Mouse (Mus musculus) G1E (cell line): ENCODE results near the gene Zfp60. TPM values are rescaled to one million over a fixed set of nuclear protein-coding genes. Genes with fewer than 3 reads are reported as not detected.

Experiments
- ATAC-seq: 2 replicates; pipeline ENCODE4 v1.8.0; 2016; ENCODE audit warnings: mild to moderate bottlenecking; ENCODE audit not compliant: insufficient number of reproducible peaks, poor library complexity, low FRiP score, severe bottlenecking; ENCODE audit errors: extremely low read depth
- DNase-seq: peaks from one replicate; pipeline ENCODE4 v3.0.0; 2012; ENCODE audit warnings: low spot score
- H3K27me3 ChIP-seq: 2 replicates; pipeline ENCODE4 v1.6.1; 2012; ENCODE audit warnings: mild to moderate bottlenecking, low read length, inconsistent platforms; ENCODE audit not compliant: insufficient read depth
- H3K36me3 ChIP-seq: replicated peaks from 2 replicates; pipeline ENCODE3; 2012; ENCODE audit warnings: mild to moderate bottlenecking, inconsistent platforms
- H3K4me1 ChIP-seq: 2 replicates; pipeline ENCODE4 v1.6.1; 2012; ENCODE audit warnings: low read depth, low read length, inconsistent platforms, mixed read lengths; ENCODE audit not compliant: insufficient read depth
- H3K4me3 ChIP-seq: 2 replicates; pipeline ENCODE4 v1.5.1; 2012; ENCODE audit warnings: low read depth, mild to moderate bottlenecking, inconsistent platforms, low read length, moderate library complexity, mixed read lengths
- H3K9me3 ChIP-seq: replicated peaks from 2 replicates; pipeline ENCODE4 v1.6.1; 2012; ENCODE audit warnings: inconsistent platforms
- GATA1 ChIP-seq: IDR thresholded peaks from 2 replicates; pipeline ENCODE4 v1.6.1; 2012; ENCODE audit warnings: borderline replicate concordance, low read length, inconsistent platforms, mixed read lengths
- GATA2 ChIP-seq: IDR thresholded peaks from 2 replicates; pipeline ENCODE4 v1.6.1; 2012; ENCODE audit warnings: low read depth, low read length, inconsistent platforms, borderline replicate concordance
- POLR2AphosphoS5 ChIP-seq: IDR thresholded peaks from 2 replicates; pipeline ENCODE4 v1.6.1; 2012; ENCODE audit warnings: low read depth, low read length, inconsistent platforms; ENCODE audit not compliant: insufficient replicate concordance
- TAL1 ChIP-seq: conservative IDR thresholded peaks from 2 replicates; pipeline ENCODE4 v1.6.1; 2012; ENCODE audit warnings: low read depth, low read length, inconsistent platforms, mixed read lengths
- polyA plus RNA-seq: library from polyadenylated mRNA; stranded (reverse); fragments of >175 nt; gene quantifications from 2 replicates; pipeline ENCODE4 v1.2.3, GENCODE M21; 2012
- total RNA-seq, 2 experiments: library from RNA; stranded (forward) in 1 of 2; stranded (reverse) in 1 of 2; fragments of 200-1000 nt in 1 of 2; fragments of >200 nt in 1 of 2; fragmentation: Nextera tagmentation in 1 of 2; gene quantifications; 2 replicates each; pipeline ENCODE4 v1.2.3; 2014 to 2017

The Zfp60 gene
- total and polyA plus RNA-seq, 3 experiments = 0.70 to 21.4 (median 9.4) TPM

DNA sequence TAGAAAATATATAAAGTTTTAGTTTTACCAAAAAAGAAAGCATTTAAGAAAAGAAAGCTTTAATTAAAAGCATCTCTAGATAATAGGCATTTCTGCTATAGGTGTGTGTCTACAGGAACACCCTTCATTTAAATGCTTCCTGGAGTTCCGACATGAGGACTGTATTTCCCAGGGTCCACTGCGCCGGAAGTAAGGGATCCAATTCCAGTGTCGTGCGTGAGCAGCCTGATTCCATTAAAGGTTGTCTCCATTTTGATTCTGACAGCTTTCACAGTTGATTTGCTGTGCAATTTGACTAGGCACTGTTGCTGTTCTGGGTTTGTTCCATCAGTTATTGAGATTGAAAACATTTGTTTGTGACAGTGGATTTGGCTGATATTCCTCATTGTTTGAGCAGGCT is 71.8 kb downstream of the Zfp60 start:
- Histone ChIP-seq H3K9me3 (no peaks in the 10 kb centered on the region), H3K36me3 (peaks cover 11% of the 10 kb centered on the region), H3K4me3 (no peak overlapping the region), H3K27me3 (peaks cover 2% of the 10 kb centered on the region; the same call in 1 of the 2 replicates), H3K4me1 (no peaks in the 10 kb centered on the region)
- DNase-seq (no peak), ATAC-seq (no peak)
- TF ChIP-seq POLR2AphosphoS5 = no peak
- TF ChIP-seq GATA1 = no peak
- TF ChIP-seq TAL1 = no peak
- TF ChIP-seq GATA2 = no peak

Other genes starting within 250 kb of the Zfp60 start
- 18.5 and 18.6 TPM in 2 replicates for gene Sertad1, start 244.5 kb upstream of the Zfp60 start, total RNA-seq (2014; fragmentation: Nextera tagmentation)
- 62.3 and 63.1 TPM in 2 replicates for gene Sertad1, start 244.5 kb upstream of the Zfp60 start, total RNA-seq (2017)
- 56.9 and 75.3 TPM in 2 replicates for gene Sertad1, start 244.5 kb upstream of the Zfp60 start, polyA plus RNA-seq
- 1.5 and 1.7 TPM in 2 replicates for gene Prx, start 232.1 kb upstream of the Zfp60 start, total RNA-seq (2014; fragmentation: Nextera tagmentation)
- gene Prx, start 232.1 kb upstream of the Zfp60 start, total RNA-seq (2017) = 0.93 and 1.3 TPM in 2 replicates
- gene Prx, start 232.1 kb upstream of the Zfp60 start, polyA plus RNA-seq = 2.3 and 2.7 TPM in 2 replicates
- gene Hipk4, start 208.1 kb upstream of the Zfp60 start, total RNA-seq (2014; fragmentation: Nextera tagmentation) = 0.38 TPM in 1 of 2 replicates, not detected in the other
- gene Hipk4, start 208.1 kb upstream of the Zfp60 start, total RNA-seq (2017) = 0.11 and 0.12 TPM in 2 replicates
- gene Hipk4, start 208.1 kb upstream of the Zfp60 start, polyA plus RNA-seq = 0.09 and 0.11 TPM in 2 replicates
- gene Pld3, start 178.2 kb upstream of the Zfp60 start, total RNA-seq (2014; fragmentation: Nextera tagmentation) = 10.5 and 16.0 TPM in 2 replicates
- 7.2 TPM in 2 replicates for gene Pld3, start 178.2 kb upstream of the Zfp60 start, total RNA-seq (2017)
- gene Pld3, start 178.2 kb upstream of the Zfp60 start, polyA plus RNA-seq = 19.5 and 23.1 TPM in 2 replicates
- 18.8 and 26.0 TPM in 2 replicates for gene 2310022A10Rik, start 178.2 kb upstream of the Zfp60 start, total RNA-seq (2014; fragmentation: Nextera tagmentation)
- gene 2310022A10Rik, start 178.2 kb upstream of the Zfp60 start, total RNA-seq (2017) = 5.2 and 10.0 TPM in 2 replicates
- gene 2310022A10Rik, start 178.2 kb upstream of the Zfp60 start, polyA plus RNA-seq = 61.2 and 61.5 TPM in 2 replicates
- 69.0 and 84.8 TPM in 2 replicates for gene Akt2, start 139.8 kb upstream of the Zfp60 start, total RNA-seq (2014; fragmentation: Nextera tagmentation)
- gene Akt2, start 139.8 kb upstream of the Zfp60 start, total RNA-seq (2017) = 41.7 and 42.1 TPM in 2 replicates
- gene Akt2, start 139.8 kb upstream of the Zfp60 start, polyA plus RNA-seq = 46.0 and 52.4 TPM in 2 replicates
- gene Ttc9b, start 77.5 kb upstream of the Zfp60 start, total RNA-seq (2014; fragmentation: Nextera tagmentation) = not detected in 2 replicates
- gene Ttc9b, start 77.5 kb upstream of the Zfp60 start, total RNA-seq (2017) = not detected in 2 replicates
- not detected in 2 replicates for gene Ttc9b, start 77.5 kb upstream of the Zfp60 start, polyA plus RNA-seq
- gene Map3k10, start 56.8 kb upstream of the Zfp60 start, total RNA-seq (2014; fragmentation: Nextera tagmentation) = 5.9 and 8.0 TPM in 2 replicates
- 8.6 and 10.8 TPM in 2 replicates for gene Map3k10, start 56.8 kb upstream of the Zfp60 start, total RNA-seq (2017)
- 25.1 and 34.7 TPM in 2 replicates for gene Map3k10, start 56.8 kb upstream of the Zfp60 start, polyA plus RNA-seq
- gene Zfp607b, start 42.0 kb upstream of the Zfp60 start, total RNA-seq (2014; fragmentation: Nextera tagmentation) = 2.7 and 4.4 TPM in 2 replicates
- 1.6 and 1.7 TPM in 2 replicates for gene Zfp607b, start 42.0 kb upstream of the Zfp60 start, total RNA-seq (2017)
- 0.01 and 0.04 TPM in 2 replicates for gene Zfp607b, start 42.0 kb upstream of the Zfp60 start, polyA plus RNA-seq
- 6.0 and 8.0 TPM in 2 replicates for gene Zfp626, start 75.8 kb downstream of the Zfp60 start, total RNA-seq (2014; fragmentation: Nextera tagmentation)
- gene Zfp626, start 75.8 kb downstream of the Zfp60 start, total RNA-seq (2017) = 6.2 and 6.3 TPM in 2 replicates
- gene Zfp626, start 75.8 kb downstream of the Zfp60 start, polyA plus RNA-seq = 0.13 and 0.14 TPM in 2 replicates
- 9.6 TPM in 2 replicates for gene Zfp59, start 107.2 kb downstream of the Zfp60 start, total RNA-seq (2014; fragmentation: Nextera tagmentation)
- gene Zfp59, start 107.2 kb downstream of the Zfp60 start, total RNA-seq (2017) = 8.9 and 9.2 TPM in 2 replicates
- gene Zfp59, start 107.2 kb downstream of the Zfp60 start, polyA plus RNA-seq = 0.15 and 0.33 TPM in 2 replicates
- 17.5 and 19.6 TPM in 2 replicates for gene Zfp607a, start 126.1 kb downstream of the Zfp60 start, total RNA-seq (2014; fragmentation: Nextera tagmentation)
- gene Zfp607a, start 126.1 kb downstream of the Zfp60 start, total RNA-seq (2017) = 12.2 and 15.5 TPM in 2 replicates
- gene Zfp607a, start 126.1 kb downstream of the Zfp60 start, polyA plus RNA-seq = 0.22 and 0.29 TPM in 2 replicates
- gene Zfp974, start 198.1 kb downstream of the Zfp60 start, total RNA-seq (2014; fragmentation: Nextera tagmentation) = 1.7 and 2.4 TPM in 2 replicates
- gene Zfp974, start 198.1 kb downstream of the Zfp60 start, total RNA-seq (2017) = 0.64 and 2.2 TPM in 2 replicates
- 0.03 TPM in 1 of 2 replicates, not detected in the other for gene Zfp974, start 198.1 kb downstream of the Zfp60 start, polyA plus RNA-seq
- gene Zfp780b, start 247.8 kb downstream of the Zfp60 start, total RNA-seq (2014; fragmentation: Nextera tagmentation) = 37.9 and 39.8 TPM in 2 replicates
- gene Zfp780b, start 247.8 kb downstream of the Zfp60 start, total RNA-seq (2017) = 20.6 and 25.9 TPM in 2 replicates
- gene Zfp780b, start 247.8 kb downstream of the Zfp60 start, polyA plus RNA-seq = 0.31 and 0.41 TPM in 2 replicates